Mouse (Mus musculus) kidney, adult 2 months (tissue): ENCODE data around the gene Ldb1. TPM values are rescaled to one million over a fixed set of nuclear protein-coding genes. Genes with fewer than 3 reads are reported as not detected.

ENCODE experiments used
- DNase-seq: peaks from one replicate; pipeline ENCODE4 v3.0.0; 2021
- H3K27ac ChIP-seq: fragments of 200-500 bp; 2 replicates; pipeline ENCODE4 v1.5.1; 2012; ENCODE audit warnings: low read depth, low read length, control low read depth, inconsistent platforms; ENCODE audit not compliant: insufficient read depth
- H3K27me3 ChIP-seq: fragments of 200-500 bp; replicated peaks from 2 replicates; pipeline ENCODE4 v1.6.1; 2012; ENCODE audit warnings: mild to moderate bottlenecking, moderate library complexity, low read length, inconsistent platforms; ENCODE audit not compliant: control insufficient read depth, insufficient read depth
- H3K36me3 ChIP-seq: fragments of 200-500 bp; 2 replicates; pipeline ENCODE4 v1.6.1; 2012; ENCODE audit warnings: mild to moderate bottlenecking, moderate library complexity, low read length, inconsistent platforms; ENCODE audit not compliant: control insufficient read depth, insufficient read depth
- H3K4me1 ChIP-seq: fragments of 200-500 bp; 2 replicates; pipeline ENCODE4 v1.6.1; 2011; ENCODE audit warnings: low read length; ENCODE audit not compliant: control insufficient read depth, insufficient read depth
- H3K4me3 ChIP-seq: fragments of 200-500 bp; 2 replicates; pipeline ENCODE4 v1.5.1; 2011; ENCODE audit warnings: mild to moderate bottlenecking, low read depth, low read length, control low read depth; ENCODE audit not compliant: insufficient read depth
- CTCF ChIP-seq: fragments of 200-500 bp; conservative IDR thresholded peaks from 2 replicates; pipeline ENCODE4 v1.5.1; 2011; ENCODE audit warnings: low read depth, mild to moderate bottlenecking, control low read depth, low read length, moderate library complexity, mixed read lengths; ENCODE audit not compliant: insufficient read depth, insufficient read length
- POLR2A ChIP-seq: fragments of 200-500 bp; IDR thresholded peaks from one replicate; pipeline ENCODE4 v1.6.1; 2011; ENCODE audit warnings: low read depth, low read length, control low read depth
- whole genome bisulfite sequencing: fragments of 180-500 bp; shearing (Covaris S2); methylation state at CpG from one replicate; pipeline ENCODE4 v1.1.7; 2018; 5-methylcytosine and 5-hydroxymethylcytosine counted together
- polyA plus RNA-seq: library from polyadenylated mRNA; depleted of rRNA; stranded (reverse); fragments of >200 nt; gene quantifications from 2 replicates; pipeline ENCODE4 v1.2.3, GENCODE M21; 2012; rRNA removed

Gene Ldb1
- polyA plus RNA-seq, 1 experiment = 107 TPM

GRCm38 (mm10) chr19:45991171-45991570 lies 53.8 kb downstream of the Ldb1 start:
- H3K27ac ChIP-seq = peak overlapping the region; percentile 14; the same call in 1 of the 2 replicates
- no peaks in the 10 kb centered on the region for H3K27me3 ChIP-seq
- DNase-seq = no peak
- no peak overlapping the region for H3K4me3 ChIP-seq
- 91% methylated on average over 3 of the region's 3 CpGs for WGBS
- H3K4me1 ChIP-seq = peaks cover 9% of the 10 kb centered on the region
- TF ChIP-seq POLR2A (no peak), CTCF (no peak)
- H3K36me3 ChIP-seq = no peaks in the 10 kb centered on the region

- no peak for TF ChIP-seq CTCF
- no peak for TF ChIP-seq POLR2A
- WGBS = 94% methylated on average over 3 of the region's 3 CpGs
Observed at GRCm38 (mm10) chr19:45988238-45988637, 56.8 kb downstream of the Ldb1 start.

GRCm38 (mm10) chr19:45984379-45984778 lies 60.6 kb downstream of the Ldb1 start:
- Histone ChIP-seq H3K4me1 (no peaks in the 10 kb centered on the region), H3K36me3 (no peaks in the 10 kb centered on the region), H3K27ac (no peak overlapping the region), H3K4me3 (no peak overlapping the region), H3K27me3 (no peaks in the 10 kb centered on the region)
- no peak for TF ChIP-seq POLR2A
- no peak for TF ChIP-seq CTCF
- DNase-seq = no peak

More at GRCm38 (mm10) chr19:45988238-45988637, 56.8 kb downstream of the Ldb1 start:
- Histone ChIP-seq H3K36me3 (no peaks in the 10 kb centered on the region), H3K4me3 (no peak overlapping the region), H3K27me3 (no peaks in the 10 kb centered on the region), H3K27ac (no peak overlapping the region), H3K4me1 (peaks cover 2% of the 10 kb centered on the region; the same call in 1 of the 2 replicates)
- no peak for DNase-seq

Other genes starting within 250 kb of the Ldb1 start
- 9.2 and 9.4 TPM in 2 replicates for gene Kcnip2, start 229.2 kb downstream of the Ldb1 start, polyA plus RNA-seq
- gene Armh3, start 46.7 kb downstream of the Ldb1 start, polyA plus RNA-seq = 11.4 and 12.2 TPM in 2 replicates
- 4.8 and 5.5 TPM in 2 replicates for gene Hps6, start 41.7 kb downstream of the Ldb1 start, polyA plus RNA-seq
- 10.7 and 10.8 TPM in 2 replicates for gene Pprc1, start 328 bp downstream of the Ldb1 start, polyA plus RNA-seq
- 8.4 and 10.0 TPM in 2 replicates for gene Nolc1, start 30.6 kb upstream of the Ldb1 start, polyA plus RNA-seq
- 1.4 and 3.4 TPM in 2 replicates for gene Elovl3, start 86.7 kb upstream of the Ldb1 start, polyA plus RNA-seq
- gene Pitx3, start 103.1 kb upstream of the Ldb1 start, polyA plus RNA-seq = 0.05 TPM in 1 of 2 replicates, not detected in the other
- gene Gbf1, start 107.3 kb upstream of the Ldb1 start, polyA plus RNA-seq = 60.8 and 64.7 TPM in 2 replicates